Mouse (Mus musculus) limb, embryonic 12.5 days (tissue): ENCODE measurements around the gene Gbp4. TPM values are rescaled to one million over a fixed set of nuclear protein-coding genes. Genes with fewer than 3 reads are reported as not detected.
"Not testable (repeated sequence)": the region's sequence is repeated elsewhere in the genome, so short reads cannot be mapped to it uniquely, and the experiment has no call there.

Experiments used
- ATAC-seq: fragments of 200-750 bp; cut with Nextera tagmentation; 2 replicates; pipeline ENCODE4 v1.8.0; 2017; ENCODE audit warnings: low read depth, moderate TSS enrichment; ENCODE audit not compliant: insufficient number of reproducible peaks, insufficient read depth, low FRiP score, low TSS enrichment
- H3K27ac ChIP-seq: fragments of 300-500 bp; sonication (generic); 2 replicates; pipeline ENCODE4 v1.5.1; 2016; ENCODE audit warnings: mild to moderate bottlenecking, moderate library complexity
- H3K27me3 ChIP-seq: fragments of 300-500 bp; sonication (generic); 2 replicates; pipeline ENCODE4 v1.6.1; 2016; ENCODE audit warnings: mild to moderate bottlenecking, moderate library complexity
- H3K36me3 ChIP-seq: fragments of 300-500 bp; sonication (generic); 2 replicates; pipeline ENCODE4 v1.6.1; 2016; ENCODE audit warnings: mild to moderate bottlenecking, moderate library complexity
- H3K4me1 ChIP-seq: fragments of 300-500 bp; sonication (generic); replicated peaks from 2 replicates; pipeline ENCODE4 v1.6.1; 2016
- H3K4me2 ChIP-seq: fragments of 300-500 bp; sonication (generic); 2 replicates; pipeline ENCODE4 v1.6.1; 2016; ENCODE audit warnings: mild to moderate bottlenecking, moderate library complexity
- H3K4me3 ChIP-seq: fragments of 300-500 bp; sonication (generic); replicated peaks from 2 replicates; pipeline ENCODE4 v1.5.1; 2016; ENCODE audit warnings: mild to moderate bottlenecking
- H3K9ac ChIP-seq: fragments of 300-500 bp; sonication (generic); replicated peaks from 2 replicates; pipeline ENCODE4 v1.6.1; 2016; ENCODE audit warnings: mild to moderate bottlenecking, moderate library complexity
- H3K9me3 ChIP-seq: fragments of 300-500 bp; sonication (generic); 2 replicates; pipeline ENCODE4 v1.6.1; 2016; ENCODE audit warnings: mild to moderate bottlenecking, moderate library complexity
- WGBS: fragments of 180-500 bp; shearing (Covaris S2); methylation state at CpG from one replicate; pipeline ENCODE4 v1.1.7; 2016; 5-methylcytosine and 5-hydroxymethylcytosine counted together
- polyA plus RNA-seq: library from polyadenylated mRNA; unstranded; fragments of >200 nt; fragmentation: Nextera tagmentation; extraction: Ambion mirVana; gene quantifications from 2 replicates; pipeline ENCODE4 v1.2.1, GENCODE M21; 2016

The Gbp4 gene
- polyA plus RNA-seq, 1 experiment from 2014 or later = 0.21 TPM

GRCm38 (mm10) chr5:105115740-105116139 lies 23.6 kb downstream of the Gbp4 start:
- no peaks in the 10 kb centered on the region for H3K9me3 ChIP-seq
- no peak overlapping the region for H3K4me2 ChIP-seq
- ATAC-seq = no peak
- no peaks in the 10 kb centered on the region for H3K27me3 ChIP-seq
- no peak overlapping the region for H3K27ac ChIP-seq
- no peaks in the 10 kb centered on the region for H3K36me3 ChIP-seq
- H3K4me1 ChIP-seq = no peaks in the 10 kb centered on the region
- 82% methylated on average over 2 of the region's 2 CpGs for WGBS
- no peak overlapping the region for H3K9ac ChIP-seq
- H3K4me3 ChIP-seq = no peak overlapping the region

GRCm38 (mm10) chr5:105114696-105115095 lies 24.7 kb downstream of the Gbp4 start:
- 87% methylated on average over 2 of the region's 2 CpGs for WGBS
- no peaks in the 10 kb centered on the region for H3K27me3 ChIP-seq

GRCm38 (mm10) chr5:105113656-105114055 lies 25.7 kb downstream of the Gbp4 start:
- H3K27ac ChIP-seq = no peak overlapping the region
- H3K27me3 ChIP-seq = no peaks in the 10 kb centered on the region
- no peak for ATAC-seq
- no peaks in the 10 kb centered on the region for H3K4me1 ChIP-seq
- no peaks in the 10 kb centered on the region for H3K9me3 ChIP-seq
- H3K4me3 ChIP-seq = no peak overlapping the region
- H3K9ac ChIP-seq = no peak overlapping the region
- no peaks in the 10 kb centered on the region for H3K36me3 ChIP-seq
- WGBS = 90% methylated on average over 5 of the region's 5 CpGs
- H3K4me2 ChIP-seq = no peak overlapping the region

More at GRCm38 (mm10) chr5:105114696-105115095, 24.7 kb downstream of the Gbp4 start:
- ATAC-seq = no peak
- H3K9me3 ChIP-seq = no peaks in the 10 kb centered on the region
- no peak overlapping the region for H3K4me3 ChIP-seq
- no peaks in the 10 kb centered on the region for H3K36me3 ChIP-seq
- no peak overlapping the region for H3K4me2 ChIP-seq
- no peaks in the 10 kb centered on the region for H3K4me1 ChIP-seq
- no peak overlapping the region for H3K27ac ChIP-seq
- no peak overlapping the region for H3K9ac ChIP-seq

- H3K9me3 ChIP-seq, H3K36me3 ChIP-seq, H3K9ac ChIP-seq, H3K4me3 ChIP-seq, H3K27ac ChIP-seq, H3K4me2 ChIP-seq, H3K4me1 ChIP-seq, ATAC-seq, H3K27me3 ChIP-seq: not testable (repeated sequence)
- WGBS = 20% methylated on average over 4 of the region's 4 CpGs
Measured at GRCm38 (mm10) chr5:105110271-105110852, 29.0 kb downstream of the Gbp4 start.

GRCm38 (mm10) chr5:105109775-105110174 lies 29.6 kb downstream of the Gbp4 start:
- H3K9me3 ChIP-seq, ATAC-seq, H3K36me3 ChIP-seq, H3K27me3 ChIP-seq, H3K4me3 ChIP-seq, H3K27ac ChIP-seq, H3K9ac ChIP-seq, H3K4me1 ChIP-seq, H3K4me2 ChIP-seq: not testable (repeated sequence)
- WGBS = 48% methylated on average over 1 of the region's 1 CpGs

- H3K9ac ChIP-seq, H3K27ac ChIP-seq, ATAC-seq, H3K27me3 ChIP-seq, H3K4me2 ChIP-seq, H3K4me3 ChIP-seq, H3K9me3 ChIP-seq, H3K4me1 ChIP-seq, H3K36me3 ChIP-seq: not testable (repeated sequence)
- WGBS = 76% methylated on average over 2 of the region's 2 CpGs
Measured at GRCm38 (mm10) chr5:105105689-105106088, 33.7 kb downstream of the Gbp4 start.

GRCm38 (mm10) chr5:105081900-105082299 lies 57.5 kb downstream of the Gbp4 start:
- Histone ChIP-seq H3K4me1 (no peaks in the 10 kb centered on the region), H3K9ac (no peak overlapping the region), H3K9me3 (peaks cover 8% of the 10 kb centered on the region), H3K4me2 (no peak overlapping the region), H3K4me3 (no peak overlapping the region), H3K27ac (no peak overlapping the region), H3K36me3 (no peaks in the 10 kb centered on the region), H3K27me3 (no peaks in the 10 kb centered on the region)
- ATAC-seq = no peak

- H3K4me1 ChIP-seq, H3K27ac ChIP-seq, H3K27me3 ChIP-seq, H3K4me2 ChIP-seq, H3K36me3 ChIP-seq, H3K4me3 ChIP-seq, H3K9me3 ChIP-seq, H3K9ac ChIP-seq, ATAC-seq: not testable (repeated sequence)
Measured at GRCm38 (mm10) chr5:105068356-105068755, 71.0 kb downstream of the Gbp4 start.

Other genes with a start within 250 kb of the Gbp4 start
- gene Abcg3, start 156.9 kb downstream of the Gbp4 start, polyA plus RNA-seq = 0.20 and 0.36 TPM in 2 replicates
- gene Gbp9, start within 50 bp of the Gbp4 start, polyA plus RNA-seq = 1.4 and 1.7 TPM in 2 replicates
- gene Gbp8, start within 50 bp of the Gbp4 start, polyA plus RNA-seq = not detected in 2 replicates
- not detected in 2 replicates for gene Gbp10, start 99.9 kb upstream of the Gbp4 start, polyA plus RNA-seq
- gene Gm43302, start 154.1 kb upstream of the Gbp4 start, polyA plus RNA-seq = 0.05 TPM in 1 of 2 replicates, not detected in the other
- gene Gbp6, start 154.1 kb upstream of the Gbp4 start, polyA plus RNA-seq = 0.24 and 0.40 TPM in 2 replicates